Mouse (Mus musculus) C2C12 (cell line): ENCODE results near the gene Krtap10-10.

Experiments used
- CEBPB ChIP-seq: IDR thresholded peaks from one replicate; pipeline ENCODE4 v1.6.1; 2011; ENCODE audit warnings: low read depth, mild to moderate bottlenecking, control low read depth, moderate library complexity
- CTCF ChIP-seq: IDR thresholded peaks from one replicate; pipeline ENCODE4 v1.5.1; 2011; ENCODE audit not compliant: control insufficient read depth, insufficient read depth, insufficient read length
- FOSL1 ChIP-seq: IDR thresholded peaks from one replicate; pipeline ENCODE4 v1.8.0; 2011; ENCODE audit warnings: mild to moderate bottlenecking, low read length; ENCODE audit not compliant: poor library complexity, insufficient read depth, severe bottlenecking
- MAX ChIP-seq: IDR thresholded peaks from one replicate; pipeline ENCODE4 v1.6.1; 2011; ENCODE audit warnings: mild to moderate bottlenecking, control low read depth
- MYOD1 ChIP-seq: IDR thresholded peaks from one replicate; pipeline ENCODE4 v1.6.1; 2011; ENCODE audit warnings: low read depth; ENCODE audit not compliant: control insufficient read depth, insufficient read length
- MYOG ChIP-seq: IDR thresholded peaks from one replicate; pipeline ENCODE4 v1.6.1; 2011; ENCODE audit not compliant: control insufficient read depth, insufficient read length; ENCODE audit errors: extremely low read depth

GRCm38 (mm10) chr10:77886007-77886747 lies 50.4 kb downstream of the Krtap10-10 start:
- no peak for TF ChIP-seq CTCF
- no peak for TF ChIP-seq MYOG
- TF ChIP-seq MYOD1 = no peak
- no peak for TF ChIP-seq MAX
- no peak for TF ChIP-seq CEBPB
- TF ChIP-seq FOSL1 = no peak
